Mouse (Mus musculus): Measurements from ENCODE around the gene Hnrnph3.

Gene Hnrnph3

DNA sequence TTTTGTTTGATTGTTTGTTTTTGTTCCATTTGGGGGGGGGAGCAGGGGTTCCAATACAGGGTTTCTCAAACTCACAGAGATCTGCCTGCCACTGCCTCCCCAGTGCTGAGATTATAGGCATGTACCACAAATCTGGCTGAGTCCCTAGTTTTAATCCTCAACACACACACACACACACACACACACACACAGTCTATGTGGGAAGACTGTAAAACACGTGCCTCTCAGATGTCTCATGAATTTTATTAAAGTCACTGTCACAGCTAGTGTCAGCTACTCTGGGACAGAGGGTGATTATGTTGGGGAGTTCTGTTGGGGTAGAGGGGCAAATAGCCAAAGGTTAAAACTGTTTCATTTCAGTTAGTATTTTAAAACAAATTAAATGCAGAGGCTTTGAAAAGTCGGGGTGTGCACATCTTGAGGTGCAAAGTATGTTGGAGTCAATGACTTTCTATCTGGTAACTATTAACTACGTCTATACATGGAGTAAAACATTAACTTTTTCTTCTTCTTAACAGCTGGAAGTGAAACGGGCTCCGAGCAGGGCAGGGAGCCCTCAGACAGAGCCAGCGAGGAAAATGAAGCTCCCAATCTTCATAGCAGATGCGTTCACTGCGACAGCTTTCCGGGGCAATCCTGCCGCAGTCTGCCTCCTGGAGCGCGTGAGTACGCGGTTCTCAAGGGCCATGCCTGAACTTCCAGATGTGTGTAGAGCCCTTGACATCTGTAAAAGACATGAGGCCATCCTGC is 14.7 kb upstream of the Hnrnph3 start:
- in situ Hi-C loops (cut with MboI; ENCODE audit: unreplicated experiment in 2 of 2) = no loop called here

DNA sequence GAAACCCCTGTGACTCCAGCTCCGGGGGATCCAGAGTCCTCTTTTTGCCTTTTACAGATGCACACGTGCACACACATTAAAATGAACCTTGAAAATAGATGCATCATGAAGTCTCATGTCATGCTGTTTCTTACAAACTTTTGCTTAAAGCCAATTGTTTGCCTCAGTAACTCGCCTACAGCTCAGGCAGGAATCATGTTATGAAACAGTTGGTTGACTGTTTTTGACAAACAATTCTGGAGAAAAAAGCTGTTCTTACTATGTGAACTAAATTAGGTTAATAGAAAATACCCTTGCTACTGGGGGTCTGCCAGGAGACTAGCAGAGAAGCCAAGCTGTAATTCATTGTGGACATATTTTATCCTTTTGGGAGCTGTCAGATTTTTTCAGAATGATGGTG is 8.9 kb upstream of the Hnrnph3 start:
- in situ Hi-C loops (cut with MboI; ENCODE audit: unreplicated experiment in 2 of 2) = no loop called here

DNA sequence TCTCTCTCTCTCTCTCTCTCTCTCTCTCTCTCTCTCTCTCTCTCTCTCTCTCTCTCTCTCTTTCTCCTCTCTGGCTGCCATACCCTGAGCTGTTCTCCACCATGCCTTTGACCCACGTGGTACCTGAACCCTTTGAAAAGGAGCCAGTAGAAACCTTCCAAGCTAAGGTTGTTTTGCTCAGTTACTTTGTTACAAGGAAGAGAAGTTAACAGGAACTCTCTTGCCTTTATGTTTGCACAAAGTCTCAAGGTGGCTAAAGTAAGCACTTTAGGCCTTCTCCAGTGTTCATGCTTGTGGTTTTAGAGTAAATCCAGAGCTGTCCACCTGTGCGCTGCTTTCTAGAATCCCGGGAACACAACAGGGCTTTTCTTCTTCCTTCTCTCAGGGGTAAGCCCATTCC is 8.2 kb upstream of the Hnrnph3 start:
- in situ Hi-C loops (cut with MboI; ENCODE audit: unreplicated experiment in 2 of 2) = no loop called here

DNA sequence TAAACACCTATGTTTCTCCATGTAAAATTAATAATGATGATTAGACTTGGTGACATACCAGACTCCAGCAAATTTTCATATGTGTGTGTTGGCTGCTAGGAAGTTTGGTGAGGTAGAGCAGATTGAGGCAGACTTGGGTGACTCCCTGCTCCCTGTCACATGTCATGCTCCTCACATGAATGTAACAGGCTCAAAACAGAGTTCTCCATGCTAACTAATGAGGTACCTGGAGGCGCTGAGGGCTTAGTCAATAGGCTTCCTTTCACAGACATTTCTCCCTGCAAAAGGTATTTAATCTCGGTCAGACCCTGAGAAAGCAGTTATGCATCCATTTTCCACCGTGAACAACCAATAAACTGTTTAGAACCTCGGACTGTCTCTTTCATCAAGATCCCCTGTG is 4.4 kb upstream of the Hnrnph3 start:
- in situ Hi-C loops (cut with MboI; ENCODE audit: unreplicated experiment in 2 of 2) = loop anchor here in 1 of 2 experiments (5.0 kb wide), 1 partner anchor 34 kb away; the partner anchor contains the start of gene Pbld1

DNA sequence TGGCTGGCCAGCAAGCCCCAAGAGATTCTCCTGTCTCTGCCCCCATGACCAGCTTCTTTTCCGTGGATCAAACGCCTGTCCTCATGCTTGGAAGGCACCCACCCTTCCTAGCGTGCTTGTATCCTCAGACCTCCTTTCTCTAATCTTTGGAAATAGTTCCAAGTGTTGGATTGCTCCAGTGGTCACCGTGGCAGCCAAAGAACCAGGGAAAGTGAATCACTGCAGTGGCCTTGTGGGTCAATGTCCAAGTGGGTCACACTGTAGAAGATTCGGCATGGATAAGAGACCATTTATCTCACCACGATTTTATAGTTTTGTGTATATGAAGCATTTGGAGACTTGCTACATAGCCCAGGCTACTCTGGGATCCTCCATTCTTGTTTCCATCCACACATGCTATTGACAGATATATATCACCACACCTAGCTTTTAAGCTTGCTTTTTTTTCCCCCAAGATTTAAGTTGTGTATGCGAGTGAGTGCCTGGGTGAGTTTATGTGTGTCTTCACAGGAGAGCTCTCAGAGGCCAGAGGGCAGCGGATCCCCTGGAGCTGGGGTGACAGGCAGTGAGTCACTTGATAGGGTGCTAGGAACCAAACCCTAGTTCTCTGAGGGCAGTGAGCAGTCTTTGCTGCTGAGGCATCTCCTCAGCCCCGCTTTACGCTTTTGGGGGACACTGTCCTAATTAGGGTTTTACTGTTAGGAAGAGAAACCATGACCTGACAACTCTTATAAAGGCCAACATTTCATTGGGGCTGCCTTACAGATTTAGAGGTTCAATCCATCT is 3.6 kb upstream of the Hnrnph3 start:
- in situ Hi-C loops (cut with MboI; ENCODE audit: unreplicated experiment in 2 of 2) = loop anchor here in 1 of 2 experiments (5.0 kb wide), 1 partner anchor 35 kb away; the partner anchor contains the start of gene Pbld1

DNA sequence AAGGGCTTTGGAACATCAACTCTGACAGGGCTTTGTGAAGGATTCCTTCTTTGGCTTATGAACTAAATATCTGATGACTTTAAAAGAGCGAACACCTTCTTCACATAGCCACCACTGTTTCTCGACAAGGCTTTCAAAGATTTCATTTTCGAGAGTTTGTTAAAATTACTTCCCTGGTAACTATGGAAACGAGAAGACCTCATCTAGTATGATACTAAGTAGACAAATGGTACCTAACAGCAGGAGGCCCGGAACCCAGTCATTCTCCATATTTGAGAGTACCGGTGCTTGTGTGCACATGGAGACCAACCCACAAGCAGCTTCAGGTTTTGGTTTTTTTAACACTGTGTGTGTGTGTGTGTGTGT is 2.8 kb upstream of the Hnrnph3 start:
- in situ Hi-C loops (cut with MboI; ENCODE audit: unreplicated experiment in 2 of 2) = loop anchor here in 1 of 2 experiments (5.0 kb wide), 1 partner anchor 36 kb away; the partner anchor contains the start of gene Pbld1

DNA sequence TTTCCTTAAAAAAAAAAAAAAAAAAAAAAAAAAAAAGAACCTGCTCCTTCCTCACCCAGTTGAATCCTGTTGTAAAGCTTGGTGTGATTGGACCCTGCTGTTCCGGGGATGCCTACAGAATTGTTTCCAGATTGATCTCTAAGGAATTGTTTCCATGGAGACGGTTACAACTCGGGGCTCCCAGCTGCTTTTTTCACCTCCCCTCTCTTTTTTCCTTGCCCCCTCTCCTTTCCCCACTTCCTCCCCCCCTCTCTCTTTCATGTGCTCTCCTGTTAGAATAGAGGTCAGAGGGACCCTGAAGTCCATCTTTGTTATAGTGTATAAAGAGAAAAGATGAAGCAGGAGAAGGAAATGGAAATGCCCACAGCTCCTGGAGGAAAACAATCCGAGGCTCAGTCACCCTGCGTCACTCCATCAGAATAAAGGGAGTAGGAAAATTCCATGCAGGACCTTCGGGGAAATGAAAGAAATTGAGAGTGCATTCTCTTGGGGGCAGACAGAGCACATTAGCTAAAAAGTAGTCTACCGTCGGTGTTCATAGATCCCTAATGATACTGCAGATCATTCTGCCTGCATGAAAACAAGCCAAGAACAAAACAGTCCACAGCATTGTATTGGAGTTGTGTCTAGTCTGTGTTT is 2.3 kb upstream of the Hnrnph3 start:
- in situ Hi-C loops (cut with MboI; ENCODE audit: unreplicated experiment in 2 of 2) = loop anchor here in 1 of 2 experiments (5.0 kb wide), 1 partner anchor 36 kb away; the partner anchor contains the start of gene Pbld1

DNA sequence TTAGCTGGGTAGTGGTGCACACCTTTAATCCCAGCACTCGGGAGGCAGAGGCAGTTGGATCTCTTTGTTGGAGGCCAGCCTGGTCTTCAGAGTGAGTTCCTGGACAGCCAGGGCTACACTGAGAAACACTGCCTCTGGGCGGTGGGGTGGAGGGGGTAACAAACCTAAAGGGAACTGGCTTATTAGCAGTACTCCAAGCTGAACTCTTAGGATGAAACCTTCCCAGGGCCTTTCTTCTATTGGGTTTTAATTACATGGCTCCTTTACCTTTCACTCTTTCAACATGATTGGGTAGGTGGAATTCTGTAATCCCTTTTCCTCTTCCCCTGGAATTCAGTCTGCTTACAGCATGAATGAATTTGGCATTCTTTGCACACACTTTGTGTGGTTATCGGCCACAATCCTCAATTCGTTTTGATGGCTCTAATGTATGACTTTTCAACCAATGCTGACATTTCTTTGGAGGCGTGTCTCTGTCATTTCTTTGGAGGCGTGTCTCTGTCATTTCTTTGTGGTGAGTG is 1.5 kb upstream of the Hnrnph3 start:
- in situ Hi-C loops (cut with MboI; ENCODE audit: unreplicated experiment in 2 of 2) = loop anchor here in 1 of 2 experiments (5.0 kb wide), 1 partner anchor 37 kb away; the partner anchor contains the start of gene Pbld1

DNA sequence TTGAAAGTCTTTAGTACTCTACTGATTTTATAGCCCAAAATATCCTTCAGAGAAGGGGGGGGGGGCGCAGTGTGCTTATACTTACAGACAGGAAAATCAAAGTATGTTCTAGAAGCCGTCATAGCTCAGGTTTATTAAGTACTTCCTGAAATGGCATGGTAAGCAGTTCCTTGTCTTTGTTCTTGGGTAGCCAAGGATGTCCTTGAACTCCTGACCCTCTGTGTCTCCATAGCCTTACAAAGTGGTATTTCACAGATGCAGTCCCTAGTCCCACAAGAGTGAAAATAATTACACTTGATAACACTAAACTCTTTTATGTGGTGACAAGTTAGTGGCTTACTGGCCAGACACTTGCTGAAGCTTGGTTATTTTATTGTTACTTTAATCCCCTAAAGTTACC is 999 bp upstream of the Hnrnph3 start:
- in situ Hi-C loops (cut with MboI; ENCODE audit: unreplicated experiment in 2 of 2) = loop anchor here in 1 of 2 experiments (5.0 kb wide), 1 partner anchor 37 kb away; the partner anchor contains the start of gene Pbld1

DNA sequence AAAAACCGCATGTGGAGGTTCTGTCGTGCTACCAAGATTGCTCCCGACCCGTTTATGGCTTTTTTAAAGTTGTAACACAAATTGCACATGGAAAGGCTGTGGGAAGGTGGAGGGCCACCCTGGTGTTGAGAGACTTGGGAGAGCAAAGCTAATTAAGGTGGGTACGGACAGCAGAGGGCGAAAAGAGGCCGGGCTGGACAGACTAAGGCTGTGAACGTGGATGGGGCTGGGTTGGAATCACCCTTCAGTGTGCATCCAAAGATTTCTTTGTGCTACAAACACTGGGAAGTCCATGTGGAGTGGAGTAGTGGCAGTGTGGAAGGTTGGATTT is 528 bp upstream of the Hnrnph3 start:
- in situ Hi-C loops (cut with MboI; ENCODE audit: unreplicated experiment in 2 of 2) = loop anchor here (5.0 to 25.0 kb wide), 2 partner anchors 37 to 237 kb away; partner anchors contain the start of gene Ccar1 (in 1 of the 2)

DNA sequence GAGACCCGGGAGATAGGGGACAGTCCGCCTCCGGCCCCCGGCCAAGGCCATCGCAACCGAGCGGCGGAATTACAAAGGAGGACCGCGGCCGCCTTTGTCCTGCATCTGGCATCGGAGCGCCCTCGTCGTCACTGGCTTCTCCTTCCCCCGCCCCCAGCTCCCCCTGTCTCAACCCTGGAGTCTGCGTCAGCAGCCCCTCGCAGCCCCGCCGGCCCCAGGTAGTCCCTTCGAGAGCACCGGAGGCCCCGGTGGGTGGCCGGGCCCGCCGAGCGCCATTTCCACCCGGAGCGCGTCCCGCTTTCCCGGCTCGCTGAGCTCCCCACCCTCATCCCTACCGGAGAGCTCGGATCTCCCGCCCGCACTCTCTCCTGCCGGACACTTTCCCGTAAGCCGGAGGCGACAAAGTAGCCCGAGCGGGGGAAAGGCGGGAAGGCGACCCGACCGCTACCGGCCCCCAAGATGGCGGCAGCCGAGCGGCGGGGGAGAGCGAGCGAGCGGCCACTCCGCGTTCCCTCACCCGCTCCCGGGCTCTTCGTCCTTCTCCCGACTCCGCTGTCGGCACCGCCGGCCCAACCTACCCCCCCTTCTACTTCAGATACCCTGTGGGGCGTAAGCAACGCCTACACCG is 782 bp downstream of the Hnrnph3 start:
- in situ Hi-C loops (cut with MboI; ENCODE audit: unreplicated experiment in 2 of 2) = loop anchor here (5.0 to 25.0 kb wide), 2 partner anchors 36 to 236 kb away; partner anchors contain the start of gene Ccar1 (in 1 of the 2)

DNA sequence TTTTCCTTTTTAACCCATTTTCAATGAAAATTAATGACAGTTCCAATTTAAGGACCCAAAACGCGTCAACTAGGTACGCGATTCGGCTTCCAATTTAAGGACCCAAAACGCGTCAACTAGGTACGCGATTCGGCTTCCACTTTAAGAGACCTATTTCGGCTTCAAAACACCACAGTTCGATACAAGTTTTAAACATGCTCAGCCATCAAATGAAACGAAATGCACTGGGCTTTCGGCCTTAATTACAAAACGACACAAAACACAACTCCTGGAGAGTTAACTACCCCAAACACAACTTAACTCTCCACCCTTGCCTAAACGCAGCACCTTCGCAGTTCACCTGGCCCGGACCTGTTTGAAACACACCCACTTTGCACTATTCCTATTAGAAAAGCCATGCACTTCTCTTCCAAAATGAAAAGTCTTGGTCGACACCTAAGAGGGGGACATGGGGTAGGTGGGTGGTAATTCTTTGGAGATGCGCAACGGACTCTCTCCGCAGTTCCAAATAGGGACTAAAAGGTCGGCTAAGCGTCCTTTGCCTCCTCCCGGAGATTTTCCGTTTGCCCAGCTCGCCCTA is 1.4 kb downstream of the Hnrnph3 start:
- in situ Hi-C loops (cut with MboI; ENCODE audit: unreplicated experiment in 2 of 2) = loop anchor here (5.0 to 25.0 kb wide), 2 partner anchors 35 to 235 kb away; partner anchors contain the start of gene Ccar1 (in 1 of the 2)

DNA sequence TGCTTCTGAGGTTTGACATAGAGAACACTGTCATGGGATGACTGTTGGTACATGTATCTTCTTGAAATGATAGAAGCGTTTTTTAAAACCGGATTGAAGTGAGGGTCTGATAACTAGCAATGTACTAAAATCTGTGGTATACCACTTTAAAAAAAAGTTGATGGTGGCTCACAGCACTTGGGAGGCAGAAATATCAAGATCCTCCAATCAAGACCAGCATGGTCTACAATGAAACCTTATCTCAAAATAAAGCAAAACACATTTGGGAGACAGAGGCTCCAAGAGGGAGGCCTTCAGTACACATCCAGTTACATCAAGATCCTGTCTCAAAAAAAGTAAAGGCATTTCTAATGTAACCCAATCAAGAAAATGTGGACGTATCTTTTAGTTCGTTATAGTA is 2.3 kb downstream of the Hnrnph3 start:
- in situ Hi-C loops (cut with MboI; ENCODE audit: unreplicated experiment in 2 of 2) = loop anchor here (5.0 to 25.0 kb wide), 2 partner anchors 34 to 234 kb away; partner anchors contain the start of gene Ccar1 (in 1 of the 2)

DNA sequence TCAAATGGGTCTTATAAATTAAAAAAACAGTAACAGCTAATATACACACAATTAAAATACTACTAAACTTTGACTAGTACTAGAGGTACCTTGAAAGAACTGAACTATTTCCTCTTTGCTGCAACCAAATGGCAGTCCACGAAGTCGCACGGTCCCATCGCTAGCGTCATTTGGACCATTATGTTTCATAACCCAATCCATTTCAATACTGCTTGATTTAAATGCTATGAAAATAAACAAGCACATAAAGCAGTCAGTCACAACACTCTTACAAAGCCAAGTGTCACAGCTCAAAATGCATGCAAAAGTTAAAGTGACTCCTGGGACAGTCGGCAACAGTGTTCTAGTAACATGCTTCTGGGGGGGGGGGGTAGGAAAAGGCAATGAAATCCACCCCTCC is 4.7 kb downstream of the Hnrnph3 start:
- in situ Hi-C loops (cut with MboI; ENCODE audit: unreplicated experiment in 2 of 2) = loop anchor here in 1 of 2 experiments (25.0 kb wide), 1 partner anchor 232 kb away; the partner anchor contains the start of gene Ccar1

DNA sequence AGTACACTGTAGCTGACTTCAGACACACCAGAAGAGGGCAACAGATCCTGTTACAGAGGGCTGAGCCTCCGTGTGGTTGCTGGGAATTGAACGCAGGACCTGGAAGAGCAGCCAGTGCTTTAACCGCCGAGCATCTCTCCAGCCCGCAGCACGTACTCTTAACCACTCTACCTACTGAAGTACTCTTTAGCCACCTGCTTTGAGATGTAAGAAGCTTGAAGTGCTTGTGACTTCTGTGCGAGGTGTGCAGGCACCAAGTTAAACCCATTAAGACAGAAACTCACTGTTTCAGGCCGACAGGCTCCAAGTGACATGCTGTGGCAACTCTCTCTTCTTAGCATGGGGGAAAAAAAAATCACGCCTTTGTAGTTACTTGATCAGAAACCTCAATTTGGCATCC is 9.8 kb downstream of the Hnrnph3 start:
- in situ Hi-C loops (cut with MboI; ENCODE audit: unreplicated experiment in 2 of 2) = loop anchor here in 1 of 2 experiments (25.0 kb wide), 1 partner anchor 227 kb away; the partner anchor contains the start of gene Ccar1

DNA sequence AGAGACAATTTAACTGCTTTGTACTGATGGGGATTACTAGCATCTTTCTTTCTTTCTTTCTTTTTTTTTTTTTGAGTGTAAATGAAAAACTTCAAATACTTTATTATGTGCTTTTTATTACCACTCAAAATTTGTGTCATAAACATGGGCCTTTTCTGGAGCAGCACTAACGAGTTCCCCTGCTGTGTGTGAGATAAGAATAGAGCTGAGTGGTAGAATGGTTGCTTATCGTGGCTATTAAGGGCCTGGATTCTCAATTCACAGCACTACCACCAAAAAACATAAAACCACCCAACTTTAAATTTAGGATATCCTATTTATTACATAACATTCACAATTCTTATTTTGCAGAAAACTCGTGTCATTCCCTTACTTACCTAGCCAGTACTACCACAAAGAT is 10.5 kb downstream of the Hnrnph3 start:
- in situ Hi-C loops (cut with MboI; ENCODE audit: unreplicated experiment in 2 of 2) = loop anchor here in 1 of 2 experiments (25.0 kb wide), 1 partner anchor 226 kb away; the partner anchor contains the start of gene Ccar1

DNA sequence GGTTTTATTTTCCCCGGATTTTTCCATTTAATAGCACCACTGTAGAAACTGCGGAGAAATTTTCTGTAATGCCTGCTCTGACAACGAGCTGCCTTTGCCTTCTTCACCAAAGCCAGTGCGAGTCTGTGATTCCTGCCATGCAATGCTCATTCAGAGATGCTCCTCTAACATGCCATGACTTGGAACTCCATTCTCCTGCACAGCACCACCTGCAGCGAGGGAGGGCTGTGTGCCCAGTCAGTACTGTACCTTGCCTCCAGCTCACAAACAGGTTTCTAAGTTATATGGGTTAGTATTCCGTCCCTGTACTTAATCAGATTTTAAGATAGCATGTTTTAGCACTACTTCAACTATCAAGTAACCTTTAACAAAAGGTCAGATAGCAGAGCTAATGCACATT is 12.5 kb downstream of the Hnrnph3 start:
- in situ Hi-C loops (cut with MboI; ENCODE audit: unreplicated experiment in 2 of 2) = loop anchor here in 1 of 2 experiments (25.0 kb wide), 1 partner anchor 224 kb away; the partner anchor contains the start of gene Ccar1

DNA sequence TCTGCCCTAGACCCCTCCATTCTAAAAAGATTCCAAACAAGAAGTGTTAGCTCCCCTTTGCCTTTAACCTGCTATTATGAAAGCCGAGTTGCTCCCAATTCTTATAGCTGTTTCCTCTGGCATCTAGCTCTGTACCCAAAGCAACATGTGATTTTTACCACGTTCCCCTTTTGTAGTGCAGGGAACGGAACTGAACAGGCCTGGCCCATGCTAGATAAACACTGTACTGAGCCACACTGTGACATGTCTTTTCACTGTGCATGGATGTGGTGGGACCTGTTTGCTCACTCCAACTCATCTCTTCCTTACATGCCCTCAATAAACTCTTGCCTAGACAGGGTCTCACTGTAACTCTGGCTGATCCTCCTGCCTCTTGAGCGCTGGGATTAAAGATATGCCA is 13.7 kb downstream of the Hnrnph3 start:
- in situ Hi-C loops (cut with MboI; ENCODE audit: unreplicated experiment in 2 of 2) = loop anchor here in 1 of 2 experiments (25.0 kb wide), 1 partner anchor 223 kb away; the partner anchor contains the start of gene Ccar1

DNA sequence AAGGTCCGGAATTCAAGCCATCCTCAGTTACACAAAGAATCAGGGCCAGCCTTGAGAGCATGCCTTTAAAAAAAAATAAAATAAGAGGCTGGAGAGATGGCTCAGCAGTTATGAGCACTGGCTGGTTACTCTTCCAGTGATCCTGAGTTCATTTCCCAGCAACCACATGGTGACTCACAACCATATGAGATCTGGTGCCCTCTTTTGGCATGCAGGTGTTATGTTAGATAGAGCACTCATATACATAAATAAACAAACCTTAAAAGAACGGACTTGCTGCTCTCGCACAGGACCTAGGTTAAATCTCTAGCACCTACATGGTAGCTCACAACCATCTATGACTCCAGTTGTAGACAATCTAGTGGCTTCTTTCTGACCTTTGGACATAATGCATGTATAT is 15.8 kb downstream of the Hnrnph3 start:
- in situ Hi-C loops (cut with MboI; ENCODE audit: unreplicated experiment in 2 of 2) = loop anchor here in 1 of 2 experiments (25.0 kb wide), 1 partner anchor 221 kb away; the partner anchor contains the start of gene Ccar1
